Comparison of ENCODE assay signal across 19 mouse cellular contexts in genomic region chr5:36508351-36508750, GRCm38 (mm10). TPM values are rescaled to one million over a fixed set of nuclear protein-coding genes. Genes with fewer than 3 reads are reported as not detected.
"Had no signal": no experiment of that assay in that cellular context is flagged by ENCODE, and none has a peak within 500 bp of the region (broad histone marks: within the 10 kb centered on the region; RNA-seq: fewer than 3 reads in every experiment).

No protein-coding gene starts in this region.

- H3K27me3 ChIP-seq: lung, embryonic 15.5 days; megakaryocyte, embryonic 14.5 days; midbrain, embryonic 13.5 days; midbrain, embryonic 15.5 days; neural tube, embryonic 12.5 days had no signal

- H3K4me3 ChIP-seq: lung, embryonic 15.5 days; megakaryocyte, embryonic 14.5 days; midbrain, embryonic 13.5 days; midbrain, embryonic 15.5 days; neural tube, embryonic 12.5 days had no signal

- DNase-seq: liver, postnatal 0 days; lung, adult 2 months; lung, postnatal 14 days; lung, postnatal 36 days; right cerebral cortex, postnatal 14 days; right cerebral cortex, postnatal 4 days; spleen, adult 18-20 months; thymus, adult 18-20 months; thymus, postnatal 25 days; thymus, postnatal 4 days had no signal

- ATAC-seq: liver, postnatal 0 days; lung, postnatal 0 days; midbrain, embryonic 13.5 days; midbrain, embryonic 15.5 days had no signal

- H3K4me2 ChIP-seq: lung, embryonic 15.5 days; midbrain, embryonic 11.5 days; midbrain, embryonic 13.5 days; midbrain, embryonic 15.5 days; neural tube, embryonic 12.5 days had no signal

- H3K27ac ChIP-seq: lung, embryonic 15.5 days; macrophage; midbrain, embryonic 13.5 days; midbrain, embryonic 15.5 days; neural tube, embryonic 12.5 days had no signal

- H3K9me3 ChIP-seq: lung, embryonic 15.5 days; megakaryocyte, embryonic 14.5 days; midbrain, embryonic 13.5 days; midbrain, embryonic 15.5 days; neural tube, embryonic 12.5 days had no signal

- H3K9ac ChIP-seq: liver, postnatal 0 days; lung, embryonic 15.5 days; midbrain, embryonic 13.5 days; midbrain, embryonic 15.5 days; neural tube, embryonic 12.5 days had no signal

- H3K4me1 ChIP-seq: lung, embryonic 15.5 days; midbrain, embryonic 13.5 days; midbrain, embryonic 15.5 days; neural tube, embryonic 12.5 days had no signal

RNA-seq across cellular contexts. Expression of gene Ccdc96, which starts 24.0 kb away (rescaled TPM):
- polyA plus RNA-seq: small intestine, adult 2 months had no signal
